Mouse (Mus musculus) neural tube, embryonic 14.5 days (tissue): ENCODE measurements around the gene Snapc1. TPM values are rescaled to one million over a fixed set of nuclear protein-coding genes. Genes with fewer than 3 reads are reported as not detected.
A peak's percentile ranks its signal among the peaks of the same experiment; 100 is the strongest.

Source experiments
- ATAC-seq: fragments of 200-750 bp; cut with Nextera tagmentation; 2 replicates; pipeline ENCODE4 v1.8.0; 2017; ENCODE audit warnings: low read depth, mild to moderate bottlenecking, moderate TSS enrichment, moderate library complexity
- H3K27ac ChIP-seq: fragments of 300-500 bp; sonication (generic); 2 replicates; pipeline ENCODE4 v1.5.1; 2014; ENCODE audit warnings: low read depth, mild to moderate bottlenecking, control low read depth, low read length, moderate library complexity, mixed read lengths
- H3K27me3 ChIP-seq: fragments of 300-500 bp; sonication (generic); 2 replicates; pipeline ENCODE4 v1.6.1; 2014; ENCODE audit warnings: low read length; ENCODE audit not compliant: control insufficient read depth, insufficient read depth
- H3K36me3 ChIP-seq: fragments of 300-500 bp; sonication (generic); 2 replicates; pipeline ENCODE4 v1.6.1; 2014; ENCODE audit warnings: low read length, mixed read lengths; ENCODE audit not compliant: control insufficient read depth, insufficient read depth
- H3K4me1 ChIP-seq: fragments of 300-500 bp; sonication (generic); 2 replicates; pipeline ENCODE4 v1.6.1; 2014; ENCODE audit warnings: low read length; ENCODE audit not compliant: control insufficient read depth, insufficient read depth
- H3K4me2 ChIP-seq: fragments of 300-500 bp; sonication (generic); 2 replicates; pipeline ENCODE4 v1.6.1; 2014; ENCODE audit warnings: mild to moderate bottlenecking, low read depth, low read length, control low read depth
- H3K4me3 ChIP-seq: fragments of 300-500 bp; sonication (generic); 2 replicates; pipeline ENCODE4 v1.5.1; 2014; ENCODE audit warnings: low read depth, low read length, control low read depth, mixed read lengths
- H3K9ac ChIP-seq: fragments of 300-500 bp; sonication (generic); replicated peaks from 2 replicates; pipeline ENCODE4 v1.6.1; 2014; ENCODE audit warnings: low read depth, mild to moderate bottlenecking, control low read depth, low read length, mixed read lengths
- H3K9me3 ChIP-seq: fragments of 300-500 bp; sonication (generic); 2 replicates; pipeline ENCODE4 v1.6.1; 2016; ENCODE audit warnings: low read length; ENCODE audit not compliant: control insufficient read depth
- WGBS: fragments of 180-500 bp; shearing (Covaris S2); extraction: QIAGEN DNeasy Blood & Tissue Kit; methylation state at CpG from one replicate; pipeline ENCODE4 v1.1.7; 2014; 5-methylcytosine and 5-hydroxymethylcytosine counted together
- polyA plus RNA-seq: library from polyadenylated mRNA; unstranded; fragments of >200 nt; fragmentation: Nextera tagmentation; extraction: Ambion mirVana; gene quantifications from 2 replicates; pipeline ENCODE4 v1.2.1, GENCODE M21; 2014

Snapc1 gene
- polyA plus RNA-seq, 1 experiment from 2014 or later = 38.1 TPM

GRCm38 (mm10) chr12:73949318-73950058 lies 14.8 kb upstream of the Snapc1 start:
- 4% methylated on average over 46 of the region's 46 CpGs for WGBS
- H3K27me3 ChIP-seq = no peaks in the 10 kb centered on the region
- H3K4me1 ChIP-seq = peaks cover 3% of the 10 kb centered on the region; the same call in 1 of the 2 replicates
- no peak overlapping the region for H3K27ac ChIP-seq
- no peaks in the 10 kb centered on the region for H3K9me3 ChIP-seq
- H3K4me2 ChIP-seq = peak overlapping the region; percentile 75
- ATAC-seq = peak; percentile 91
- H3K36me3 ChIP-seq = no peaks in the 10 kb centered on the region; the same call in 1 of the 2 replicates
- peak overlapping the region; percentile 52; the same call in 1 of the 2 replicates for H3K9ac ChIP-seq
- peak overlapping the region; percentile 36 for H3K4me3 ChIP-seq

GRCm38 (mm10) chr12:73952879-73953278 lies 11.4 kb upstream of the Snapc1 start:
- no peaks in the 10 kb centered on the region for H3K27me3 ChIP-seq
- ATAC-seq = peak; percentile 12; the same call in 1 of the 2 replicates
- no peaks in the 10 kb centered on the region for H3K9me3 ChIP-seq
- H3K27ac ChIP-seq = no peak overlapping the region
- no peak overlapping the region for H3K9ac ChIP-seq
- whole genome bisulfite sequencing = 17% methylated on average over 15 of the region's 15 CpGs
- H3K4me3 ChIP-seq = peak overlapping the region; percentile 19; the same call in 1 of the 2 replicates
- peak overlapping the region; percentile 51 for H3K4me2 ChIP-seq
- H3K36me3 ChIP-seq = no peaks in the 10 kb centered on the region
- peaks cover 3% of the 10 kb centered on the region; the same call in 1 of the 2 replicates for H3K4me1 ChIP-seq

- Histone ChIP-seq H3K4me3 (peak overlapping the region; percentile 19; the same call in 1 of the 2 replicates), H3K27me3 (no peaks in the 10 kb centered on the region), H3K9ac (no peak overlapping the region), H3K4me2 (peak overlapping the region; percentile 51), H3K27ac (no peak overlapping the region), H3K36me3 (no peaks in the 10 kb centered on the region), H3K9me3 (no peaks in the 10 kb centered on the region), H3K4me1 (peaks cover 3% of the 10 kb centered on the region; the same call in 1 of the 2 replicates)
- 58% methylated on average over 14 of the region's 14 CpGs for WGBS
- ATAC-seq = no peak
Measured at GRCm38 (mm10) chr12:73953420-73954186, 10.7 kb upstream of the Snapc1 start.

GRCm38 (mm10) chr12:73954785-73955184 lies 9.5 kb upstream of the Snapc1 start:
- no peak overlapping the region for H3K4me3 ChIP-seq
- no peak overlapping the region for H3K9ac ChIP-seq
- no peak for ATAC-seq
- H3K27me3 ChIP-seq = no peaks in the 10 kb centered on the region
- WGBS = 83% methylated on average over 5 of the region's 5 CpGs
- peaks cover 3% of the 10 kb centered on the region; the same call in 1 of the 2 replicates for H3K4me1 ChIP-seq
- H3K27ac ChIP-seq = no peak overlapping the region
- H3K4me2 ChIP-seq = no peak overlapping the region
- H3K9me3 ChIP-seq = no peaks in the 10 kb centered on the region
- no peaks in the 10 kb centered on the region for H3K36me3 ChIP-seq

- H3K4me2 ChIP-seq = no peak overlapping the region
- no peak overlapping the region for H3K4me3 ChIP-seq
- H3K4me1 ChIP-seq = peaks cover 3% of the 10 kb centered on the region; the same call in 1 of the 2 replicates
- no peak for ATAC-seq
- H3K9ac ChIP-seq = no peak overlapping the region
- no peaks in the 10 kb centered on the region for H3K9me3 ChIP-seq
- WGBS = 91% methylated on average over 3 of the region's 3 CpGs
- H3K36me3 ChIP-seq = no peaks in the 10 kb centered on the region
- H3K27me3 ChIP-seq = no peaks in the 10 kb centered on the region; the same call in 1 of the 2 replicates
- no peak overlapping the region for H3K27ac ChIP-seq
Measured at GRCm38 (mm10) chr12:73957676-73958075, 6.6 kb upstream of the Snapc1 start.

GRCm38 (mm10) chr12:73958830-73959229 lies 5.5 kb upstream of the Snapc1 start:
- H3K4me2 ChIP-seq = no peak overlapping the region
- 88% methylated on average over 2 of the region's 2 CpGs for WGBS
- H3K36me3 ChIP-seq = no peaks in the 10 kb centered on the region
- no peaks in the 10 kb centered on the region for H3K9me3 ChIP-seq
- no peak overlapping the region for H3K4me3 ChIP-seq
- no peak overlapping the region for H3K27ac ChIP-seq
- H3K9ac ChIP-seq = no peak overlapping the region
- H3K27me3 ChIP-seq = no peaks in the 10 kb centered on the region; the same call in 1 of the 2 replicates
- ATAC-seq = no peak
- no peaks in the 10 kb centered on the region for H3K4me1 ChIP-seq

- Histone ChIP-seq H3K9ac (no peak overlapping the region), H3K4me3 (no peak overlapping the region), H3K27me3 (no peaks in the 10 kb centered on the region), H3K4me2 (no peak overlapping the region), H3K4me1 (peaks cover 4% of the 10 kb centered on the region; the same call in 1 of the 2 replicates), H3K36me3 (peaks cover 37% of the 10 kb centered on the region), H3K9me3 (no peaks in the 10 kb centered on the region), H3K27ac (no peak overlapping the region)
- 98% methylated on average over 8 of the region's 8 CpGs for WGBS
- no peak for ATAC-seq
Measured at GRCm38 (mm10) chr12:73969142-73969541, 4.9 kb downstream of the Snapc1 start.

- no peak overlapping the region for H3K4me3 ChIP-seq
- H3K27me3 ChIP-seq = no peaks in the 10 kb centered on the region
- no peak overlapping the region for H3K9ac ChIP-seq
- H3K27ac ChIP-seq = no peak overlapping the region
- no peaks in the 10 kb centered on the region for H3K9me3 ChIP-seq
- H3K36me3 ChIP-seq = peaks cover 68% of the 10 kb centered on the region
- H3K4me2 ChIP-seq = no peak overlapping the region
- WGBS = 92% methylated on average over 6 of the region's 6 CpGs
- H3K4me1 ChIP-seq = no peaks in the 10 kb centered on the region
- ATAC-seq = no peak
Measured at GRCm38 (mm10) chr12:73974584-73974983, 10.3 kb downstream of the Snapc1 start.

GRCm38 (mm10) chr12:73978144-73978543 lies 13.9 kb downstream of the Snapc1 start:
- Histone ChIP-seq H3K4me1 (no peaks in the 10 kb centered on the region), H3K9ac (no peak overlapping the region), H3K4me3 (no peak overlapping the region), H3K9me3 (no peaks in the 10 kb centered on the region), H3K27me3 (no peaks in the 10 kb centered on the region), H3K36me3 (peaks cover 54% of the 10 kb centered on the region), H3K4me2 (no peak overlapping the region), H3K27ac (no peak overlapping the region)
- no peak for ATAC-seq
- WGBS = 91% methylated on average over 3 of the region's 3 CpGs
